In the genomic region with DNA sequence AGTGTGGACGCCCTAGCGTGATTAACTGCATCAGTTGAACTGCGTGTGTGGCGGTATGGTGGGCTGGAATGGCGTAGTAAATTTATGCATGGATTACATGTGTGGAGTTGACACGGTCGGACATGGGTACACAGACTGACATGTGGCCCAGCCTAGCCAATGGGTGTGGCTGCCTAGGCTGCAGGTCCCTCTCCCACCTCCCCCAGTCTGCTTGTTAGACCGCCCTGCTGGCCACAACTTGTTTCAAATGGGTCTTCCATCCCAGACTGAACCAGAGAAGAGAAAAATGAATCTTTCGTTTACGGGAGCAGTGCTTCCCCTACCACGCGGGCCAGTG, we compare ENCODE assay signal across 9 mouse cellular contexts. TPM values are rescaled to one million over a fixed set of nuclear protein-coding genes. Genes with fewer than 3 reads are reported as not detected.
DNase-seq lines count a peak whose midpoint lies in the region; ATAC-seq lines count a peak whose summit lies in the region.
"Had no signal": no experiment of that assay in that cellular context is flagged by ENCODE, and none has a peak within 500 bp of the region (broad histone marks: within the 10 kb centered on the region; RNA-seq: fewer than 3 reads in every experiment).

No protein-coding gene starts in this region.

- under 1% methylated on average over 12 of the region's 12 CpGs for WGBS in embryonic facial prominence, embryonic 12.5 days
- WGBS in heart, embryonic 11.5 days (ENCODE audit: insufficient replicate concordance): under 1% methylated on average over 12 of the region's 12 CpGs
- 6% methylated on average over 12 of the region's 12 CpGs for WGBS in liver, embryonic 15.5 days (ENCODE audit: insufficient replicate concordance)
- WGBS in neural tube, embryonic 11.5 days: 2% methylated on average over 12 of the region's 12 CpGs

- H3K4me3 ChIP-seq in embryonic facial prominence, embryonic 12.5 days: peak overlapping the region; percentile 86
- peak overlapping the region; percentile 73 for H3K4me3 ChIP-seq in heart, embryonic 11.5 days (ENCODE audit: low read depth, low read length)
- H3K4me3 ChIP-seq in liver, embryonic 15.5 days (replicated peaks): peak overlapping the region; percentile 63
- H3K4me3 ChIP-seq in neural tube, embryonic 11.5 days (ENCODE audit: low read depth, low read length): peak overlapping the region; percentile 78

- H3K27me3 ChIP-seq in embryonic facial prominence, embryonic 12.5 days: peaks cover 9% of the 10 kb centered on the region; the same call in 1 of the 2 replicates
- H3K27me3 ChIP-seq in heart, embryonic 11.5 days (ENCODE audit: control insufficient read depth, insufficient read depth, low read length): no peaks in the 10 kb centered on the region
- peaks cover 42% of the 10 kb centered on the region for H3K27me3 ChIP-seq in liver, embryonic 15.5 days
- H3K27me3 ChIP-seq in neural tube, embryonic 11.5 days (ENCODE audit: control insufficient read depth, insufficient read depth, low read length): no peaks in the 10 kb centered on the region

- peak overlapping the region; percentile 83; the same call in 1 of the 2 replicates for H3K9ac ChIP-seq in embryonic facial prominence, embryonic 12.5 days
- peak overlapping the region; percentile 88 for H3K9ac ChIP-seq in heart, embryonic 11.5 days (ENCODE audit: low read depth, low read length)
- H3K9ac ChIP-seq in liver, embryonic 15.5 days: no peak overlapping the region
- H3K9ac ChIP-seq in neural tube, embryonic 11.5 days (ENCODE audit: low read length): peak overlapping the region; percentile 91; the same call in 1 of the 2 replicates

- 0 out of 2 replicates have a peak, but pooled peaks cover 3% of the 10 kb centered on the region for H3K4me1 ChIP-seq in embryonic facial prominence, embryonic 12.5 days
- H3K4me1 ChIP-seq in heart, embryonic 11.5 days (ENCODE audit: control insufficient read depth, insufficient read depth, low read length): peaks cover 7% of the 10 kb centered on the region
- peaks cover 5% of the 10 kb centered on the region; the same call in 1 of the 2 replicates for H3K4me1 ChIP-seq in liver, embryonic 15.5 days (replicated peaks)
- H3K4me1 ChIP-seq in neural tube, embryonic 11.5 days (ENCODE audit: control insufficient read depth, insufficient read depth, low read length): peaks cover 10% of the 10 kb centered on the region; the same call in 1 of the 2 replicates

- H3K9me3 ChIP-seq in embryonic facial prominence, embryonic 12.5 days: 0 out of 2 replicates have a peak, but pooled peaks cover under 1% of the 10 kb centered on the region
- H3K9me3 ChIP-seq in heart, embryonic 11.5 days (replicated peaks; ENCODE audit: control insufficient read depth, low read length): no peaks in the 10 kb centered on the region
- no peaks in the 10 kb centered on the region for H3K9me3 ChIP-seq in liver, embryonic 15.5 days (replicated peaks)
- no peaks in the 10 kb centered on the region for H3K9me3 ChIP-seq in neural tube, embryonic 11.5 days (ENCODE audit: control insufficient read depth, low read length)

- DNase-seq in 3134 (ENCODE audit: extremely low read depth, insufficient read length, low spot score): peak; percentile 8
- peak; percentile 68 for DNase-seq in adrenal gland, postnatal 14 days
- peak; percentile 28 for DNase-seq in kidney, adult 9 months
- peak; percentile 56 for DNase-seq in neural tube, embryonic 11.5 days (ENCODE audit: low spot score)

- peak; percentile 57; the same call in 1 of the 2 replicates for ATAC-seq in embryonic facial prominence, embryonic 12.5 days (ENCODE audit: insufficient number of reproducible peaks, insufficient read depth, low FRiP score, low TSS enrichment)
- peak; percentile 61 for ATAC-seq in heart, embryonic 11.5 days (replicated peaks; ENCODE audit: insufficient number of reproducible peaks, low FRiP score, low TSS enrichment)
- ATAC-seq in liver, embryonic 15.5 days (ENCODE audit: insufficient read depth): no peak
- peak; percentile 80 for ATAC-seq in neural tube, embryonic 11.5 days (ENCODE audit: insufficient read depth, low FRiP score, low TSS enrichment)
- no peak for ATAC-seq in monocyte, adult 5-6 weeks (replicated peaks; ENCODE audit: insufficient number of reproducible peaks, low FRiP score, low TSS enrichment, poor library complexity, severe bottlenecking)

- no peaks in the 10 kb centered on the region for H3K36me3 ChIP-seq in embryonic facial prominence, embryonic 12.5 days
- H3K36me3 ChIP-seq in heart, embryonic 11.5 days (ENCODE audit: control insufficient read depth, insufficient read depth, low read length): no peaks in the 10 kb centered on the region
- H3K36me3 ChIP-seq in liver, embryonic 15.5 days (replicated peaks): no peaks in the 10 kb centered on the region
- no peaks in the 10 kb centered on the region for H3K36me3 ChIP-seq in neural tube, embryonic 11.5 days (ENCODE audit: control insufficient read depth, insufficient read depth, low read length)

- peak overlapping the region; percentile 90 for H3K4me2 ChIP-seq in embryonic facial prominence, embryonic 12.5 days (replicated peaks)
- peak overlapping the region; percentile 93 for H3K4me2 ChIP-seq in heart, embryonic 11.5 days
- peak overlapping the region; percentile 80 for H3K4me2 ChIP-seq in liver, embryonic 15.5 days
- H3K4me2 ChIP-seq in neural tube, embryonic 11.5 days (ENCODE audit: low read depth): peak overlapping the region; percentile 98

- no peak overlapping the region for H3K27ac ChIP-seq in embryonic facial prominence, embryonic 12.5 days
- H3K27ac ChIP-seq in heart, embryonic 11.5 days (ENCODE audit: low read depth, low read length): no peak overlapping the region
- H3K27ac ChIP-seq in liver, embryonic 15.5 days (replicated peaks): no peak overlapping the region
- peak overlapping the region; percentile 15; the same call in 1 of the 2 replicates for H3K27ac ChIP-seq in neural tube, embryonic 11.5 days (ENCODE audit: low read depth, low read length)
- H3K27ac ChIP-seq: macrophage had no signal

RNA-seq across cellular contexts. Expression of a gene that starts 0.7 kb away (rescaled TPM):
- total RNA-seq in adrenal gland, postnatal 14 days (2021): 16.7 and 17.5 TPM in 2 replicates
- 27.0 and 27.5 TPM in 2 replicates for polyA plus RNA-seq in embryonic facial prominence, embryonic 12.5 days (2016; fragmentation: Nextera tagmentation; extraction: Ambion mirVana)
- polyA plus RNA-seq in heart, embryonic 11.5 days (2014; fragmentation: Nextera tagmentation; extraction: Ambion mirVana): 15.7 and 19.7 TPM in 2 replicates
- 3.0 TPM in 2 replicates for polyA plus RNA-seq in liver, embryonic 15.5 days (2015; fragmentation: Nextera tagmentation; extraction: Ambion mirVana)
- polyA plus RNA-seq in neural tube, embryonic 11.5 days (2014; fragmentation: Nextera tagmentation; extraction: Ambion mirVana): 37.6 and 43.5 TPM in 2 replicates
- total RNA-seq in monocyte, adult 5-6 weeks (2017): 0.64 to 1.6 TPM (median 0.95 TPM) in 3 replicates

Comparison
In these comparisons a context has a peak if more than half of its experiments do, and no peak if none do; other contexts are left out.
1. DNase-seq: peak in every context shown above with its lines; median percentile 68 in adrenal gland, postnatal 14 days; 56 in neural tube, embryonic 11.5 days; 28 in kidney, adult 9 months; 8 in 3134.
2. ATAC-seq: peak in embryonic facial prominence, embryonic 12.5 days (single experiment), heart, embryonic 11.5 days (single experiment) and neural tube, embryonic 11.5 days (single experiment); none in liver, embryonic 15.5 days (single experiment) and monocyte, adult 5-6 weeks (single experiment).
3. Peak in every context shown above with its lines, with median percentiles within 50 percentile points of each other: H3K4me2 ChIP-seq and H3K4me3 ChIP-seq.